ENCODE assay signal across 18 mouse cellular contexts in genomic region chr6:106499166-106499565, GRCm38 (mm10).
DNase-seq lines count a peak whose midpoint lies in the region; ATAC-seq and TF ChIP-seq lines count a peak whose summit lies in the region.
"Had no signal": no experiment of that assay in that cellular context is flagged by ENCODE, and none has a peak within 500 bp of the region (broad histone marks: within the 10 kb centered on the region; RNA-seq: fewer than 3 reads in every experiment).

No protein-coding gene starts in this region.

- peaks cover 4% of the 10 kb centered on the region; the same call in 1 of the 2 replicates for H3K4me1 ChIP-seq in forebrain, embryonic 15.5 days
- H3K4me1 ChIP-seq in forebrain, embryonic 11.5 days (replicated peaks; ENCODE audit: control insufficient read depth, insufficient read depth, low read length): no peaks in the 10 kb centered on the region
- H3K4me1 ChIP-seq in midbrain, embryonic 11.5 days (ENCODE audit: control insufficient read depth, insufficient read depth, low read length): no peaks in the 10 kb centered on the region
- no peaks in the 10 kb centered on the region for H3K4me1 ChIP-seq in intestine, embryonic 15.5 days (replicated peaks)
- H3K4me1 ChIP-seq: embryonic facial prominence, embryonic 15.5 days; limb, embryonic 15.5 days had no signal

- H3K36me3 ChIP-seq in forebrain, embryonic 15.5 days: no peaks in the 10 kb centered on the region
- H3K36me3 ChIP-seq in forebrain, embryonic 11.5 days (ENCODE audit: control insufficient read depth, insufficient read depth, low read length): no peaks in the 10 kb centered on the region
- no peaks in the 10 kb centered on the region for H3K36me3 ChIP-seq in midbrain, embryonic 11.5 days (ENCODE audit: control insufficient read depth, insufficient read depth, low read length)
- no peaks in the 10 kb centered on the region for H3K36me3 ChIP-seq in intestine, embryonic 15.5 days
- H3K36me3 ChIP-seq: embryonic facial prominence, embryonic 15.5 days; G1E; limb, embryonic 15.5 days; neural tube, embryonic 13.5 days had no signal

- 70% methylated on average over 3 of the region's 3 CpGs for WGBS in forebrain, embryonic 15.5 days
- WGBS in forebrain, embryonic 11.5 days: 86% methylated on average over 3 of the region's 3 CpGs
- WGBS in midbrain, embryonic 11.5 days: 92% methylated on average over 3 of the region's 3 CpGs
- WGBS in intestine, embryonic 15.5 days: 88% methylated on average over 3 of the region's 3 CpGs

- H3K9ac ChIP-seq in forebrain, embryonic 15.5 days (replicated peaks): no peak overlapping the region
- H3K9ac ChIP-seq in forebrain, embryonic 11.5 days (ENCODE audit: low read length): no peak overlapping the region
- H3K9ac ChIP-seq in midbrain, embryonic 11.5 days (ENCODE audit: low read length): no peak overlapping the region
- H3K9ac ChIP-seq in intestine, embryonic 15.5 days: no peak overlapping the region
- H3K9ac ChIP-seq: embryonic facial prominence, embryonic 15.5 days; limb, embryonic 15.5 days; neural tube, embryonic 13.5 days had no signal

- ATAC-seq in forebrain, embryonic 15.5 days (replicated peaks): peak; percentile 73; the same call in 1 of the 2 replicates
- ATAC-seq in forebrain, embryonic 11.5 days (replicated peaks; ENCODE audit: low FRiP score): no peak
- ATAC-seq in midbrain, embryonic 11.5 days (ENCODE audit: low FRiP score): no peak
- ATAC-seq in intestine, embryonic 15.5 days: no peak
- ATAC-seq: hindbrain, postnatal 0 days had no signal

- H3K4me3 ChIP-seq in forebrain, embryonic 15.5 days: no peak overlapping the region
- H3K4me3 ChIP-seq in forebrain, embryonic 11.5 days (ENCODE audit: low read depth, low read length): no peak overlapping the region
- no peak overlapping the region for H3K4me3 ChIP-seq in layer of hippocampus, adult 2 months
- H3K4me3 ChIP-seq in midbrain, embryonic 11.5 days (ENCODE audit: low read depth, low read length): no peak overlapping the region
- no peak overlapping the region for H3K4me3 ChIP-seq in intestine, embryonic 15.5 days (replicated peaks)
- H3K4me3 ChIP-seq: embryonic facial prominence, embryonic 15.5 days; gastrocnemius, adult 2 months; limb, embryonic 15.5 days; neural tube, embryonic 13.5 days had no signal

- intact Hi-C loops in left cerebral cortex, postnatal 25 days (cut with DNase I): loop anchor here (5.0 kb wide), 1 partner anchor 72 kb away; no protein-coding TSS in a partner anchor

- no peak for DNase-seq in forebrain, embryonic 11.5 days (ENCODE audit: low spot score)
- DNase-seq in brain, embryonic 18.5 days (ENCODE audit: low read depth, low spot score): peak; percentile 64
- peak; percentile 55 to 77 for DNase-seq in layer of hippocampus, adult 2 months (ENCODE audit: low spot score in 2 of 2)
- peak; percentile 35 to 87 for DNase-seq in left cerebral cortex, postnatal 25 days (ENCODE audit: low spot score in 2 of 2)
- DNase-seq in midbrain, embryonic 11.5 days (ENCODE audit: low spot score, missing footprints): no peak
- DNase-seq: adrenal gland, postnatal 36 days; gastrocnemius, adult 2 months; heart, postnatal 14 days; kidney, adult 8-10 months; lung, adult 18-20 months; thymus, adult 2 months had no signal

- no peaks in the 10 kb centered on the region for H3K9me3 ChIP-seq in forebrain, embryonic 15.5 days
- no peaks in the 10 kb centered on the region for H3K9me3 ChIP-seq in forebrain, embryonic 11.5 days (ENCODE audit: control insufficient read depth, low read length)
- no peaks in the 10 kb centered on the region for H3K9me3 ChIP-seq in midbrain, embryonic 11.5 days (ENCODE audit: control insufficient read depth, low read length)
- no peaks in the 10 kb centered on the region for H3K9me3 ChIP-seq in intestine, embryonic 15.5 days
- H3K9me3 ChIP-seq: embryonic facial prominence, embryonic 15.5 days; G1E; limb, embryonic 15.5 days; neural tube, embryonic 13.5 days had no signal

- H3K4me2 ChIP-seq in forebrain, embryonic 15.5 days (replicated peaks): no peak overlapping the region
- no peak overlapping the region for H3K4me2 ChIP-seq in forebrain, embryonic 11.5 days (ENCODE audit: low read depth, low read length, severe bottlenecking)
- H3K4me2 ChIP-seq in midbrain, embryonic 11.5 days: no peak overlapping the region
- H3K4me2 ChIP-seq in intestine, embryonic 15.5 days (replicated peaks): no peak overlapping the region
- H3K4me2 ChIP-seq: embryonic facial prominence, embryonic 15.5 days; limb, embryonic 15.5 days; neural tube, embryonic 13.5 days had no signal

- TF ChIP-seq CTCF in layer of hippocampus, adult 2 months (conservative IDR thresholded peaks at IDR 0.05): no peak

- H3K27me3 ChIP-seq in forebrain, embryonic 15.5 days: no peaks in the 10 kb centered on the region
- H3K27me3 ChIP-seq in forebrain, embryonic 11.5 days (ENCODE audit: control insufficient read depth, insufficient read depth, low read length): no peaks in the 10 kb centered on the region
- H3K27me3 ChIP-seq in midbrain, embryonic 11.5 days (ENCODE audit: control insufficient read depth, insufficient read depth, low read length): no peaks in the 10 kb centered on the region
- no peaks in the 10 kb centered on the region for H3K27me3 ChIP-seq in intestine, embryonic 15.5 days (replicated peaks)
- H3K27me3 ChIP-seq: embryonic facial prominence, embryonic 15.5 days; limb, embryonic 15.5 days; neural tube, embryonic 13.5 days had no signal

- no peak overlapping the region for H3K27ac ChIP-seq in forebrain, embryonic 15.5 days (replicated peaks)
- no peak overlapping the region for H3K27ac ChIP-seq in forebrain, embryonic 11.5 days (ENCODE audit: low read depth, low read length)
- peak overlapping the region; percentile 56; the same call in 1 of the 2 replicates for H3K27ac ChIP-seq in layer of hippocampus, adult 2 months
- no peak overlapping the region for H3K27ac ChIP-seq in midbrain, embryonic 11.5 days (ENCODE audit: low read depth, low read length)
- H3K27ac ChIP-seq in intestine, embryonic 15.5 days: no peak overlapping the region
- H3K27ac ChIP-seq: embryonic facial prominence, embryonic 15.5 days; gastrocnemius, adult 2 months; hindbrain, postnatal 0 days; limb, embryonic 15.5 days; neural tube, embryonic 13.5 days had no signal

Comparison
In these comparisons a context has a peak if more than half of its experiments do, and no peak if none do; other contexts are left out.
1. DNase-seq: peak in brain, embryonic 18.5 days (single experiment), layer of hippocampus, adult 2 months (2 of 2) and left cerebral cortex, postnatal 25 days (2 of 2); none in forebrain, embryonic 11.5 days (single experiment) and midbrain, embryonic 11.5 days (single experiment).